In the genomic region with DNA sequence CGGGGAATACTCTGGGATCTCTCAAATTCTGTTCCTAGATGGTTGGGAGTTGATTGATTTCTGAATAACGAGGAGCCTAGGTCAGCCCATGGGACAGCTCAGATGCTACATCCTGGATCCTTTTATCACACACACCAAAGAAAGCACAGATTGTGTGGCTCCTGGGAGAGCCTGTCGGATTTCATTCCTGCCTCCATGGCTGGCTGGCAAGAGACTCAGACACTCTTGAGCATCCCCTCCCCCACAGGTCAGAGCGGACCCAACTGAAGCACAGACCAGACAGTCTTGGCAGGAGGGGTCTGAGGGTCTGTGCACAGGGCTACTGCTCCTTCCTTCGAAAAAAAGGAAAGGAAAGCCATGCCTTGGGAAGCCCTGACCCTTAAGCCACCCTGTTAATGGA, we compare ENCODE assay signal across 10 mouse cellular contexts. TPM values are rescaled to one million over a fixed set of nuclear protein-coding genes. Genes with fewer than 3 reads are reported as not detected.
DNase-seq lines count a peak whose midpoint lies in the region; ATAC-seq and TF ChIP-seq lines count a peak whose summit lies in the region.
"Had no signal": no experiment of that assay in that cellular context is flagged by ENCODE, and none has a peak within 500 bp of the region (broad histone marks: within the 10 kb centered on the region; RNA-seq: fewer than 3 reads in every experiment).

No protein-coding gene starts in this region.

- no peak for TF ChIP-seq POLR2A in thymus, adult 2 months (IDR thresholded peaks at IDR 0.05; ENCODE audit: control insufficient read depth, extremely low read depth, insufficient read depth, low read length, poor library complexity)

- no peak for ATAC-seq in intestine, embryonic 14.5 days (replicated peaks; ENCODE audit: low FRiP score, low TSS enrichment, low read depth)
- ATAC-seq in intestine, postnatal 0 days = no peak
- ATAC-seq in forebrain, embryonic 12.5 days (ENCODE audit: low FRiP score) = no peak
- ATAC-seq in megakaryocyte progenitor cell, adult 5-6 weeks (replicated peaks; ENCODE audit: poor library complexity) = no peak

- no peak for DNase-seq in intestine, embryonic 14.5 days (ENCODE audit: low spot score)
- DNase-seq in cerebellum, adult 11-12 months = peak; percentile 84
- peak; percentile 33 for DNase-seq in midbrain, embryonic 10.5 days (ENCODE audit: low spot score)
- DNase-seq in layer of hippocampus, adult 18-20 months (ENCODE audit: low spot score in 2 of 2) = no peak
- no peak for DNase-seq in thymus, adult 2 months
- DNase-seq: heart, adult 18-20 months had no signal

- H3K9ac ChIP-seq in intestine, embryonic 14.5 days (ENCODE audit: low read length) = no peak overlapping the region
- no peak overlapping the region for H3K9ac ChIP-seq in intestine, postnatal 0 days (ENCODE audit: low read depth, low read length)
- H3K9ac ChIP-seq in forebrain, embryonic 12.5 days = no peak overlapping the region; the same call in 1 of the 2 replicates

- H3K27me3 ChIP-seq in intestine, embryonic 14.5 days (replicated peaks; ENCODE audit: control insufficient read depth, insufficient read depth, low read length) = no peaks in the 10 kb centered on the region
- H3K27me3 ChIP-seq in intestine, postnatal 0 days (replicated peaks; ENCODE audit: control insufficient read depth, insufficient read depth, low read length) = no peaks in the 10 kb centered on the region
- H3K27me3 ChIP-seq in forebrain, embryonic 12.5 days = peaks cover 13% of the 10 kb centered on the region
- H3K27me3 ChIP-seq in midbrain, embryonic 10.5 days (ENCODE audit: low read depth, poor library complexity, severe bottlenecking) = peaks cover 21% of the 10 kb centered on the region
- H3K27me3 ChIP-seq in thymus, adult 2 months (ENCODE audit: control insufficient read depth, insufficient read depth, low read length) = no peaks in the 10 kb centered on the region

- H3K27ac ChIP-seq in intestine, embryonic 14.5 days (ENCODE audit: low read depth) = no peak overlapping the region
- H3K27ac ChIP-seq in intestine, postnatal 0 days (ENCODE audit: low read depth, low read length) = no peak overlapping the region
- H3K27ac ChIP-seq in forebrain, embryonic 12.5 days = 0 out of 2 replicates have a peak overlapping the region, but pooled peaks have one; percentile 36
- H3K27ac ChIP-seq in midbrain, embryonic 10.5 days (replicated peaks) = peak overlapping the region; percentile 63; the same call in 1 of the 2 replicates
- H3K27ac ChIP-seq in thymus, adult 2 months (ENCODE audit: control insufficient read depth, insufficient read depth, low read length) = no peak overlapping the region

- peak overlapping the region; percentile 66; the same call in 1 of the 2 replicates for H3K4me2 ChIP-seq in intestine, embryonic 14.5 days (ENCODE audit: low read length)
- H3K4me2 ChIP-seq in intestine, postnatal 0 days (replicated peaks; ENCODE audit: low read depth) = no peak overlapping the region
- peak overlapping the region; percentile 89 for H3K4me2 ChIP-seq in forebrain, embryonic 12.5 days

- peaks cover 4% of the 10 kb centered on the region; the same call in 1 of the 2 replicates for H3K36me3 ChIP-seq in intestine, embryonic 14.5 days (ENCODE audit: control insufficient read depth, insufficient read depth, low read length)
- H3K36me3 ChIP-seq in intestine, postnatal 0 days (ENCODE audit: control insufficient read depth, insufficient read depth) = no peaks in the 10 kb centered on the region
- peaks cover 21% of the 10 kb centered on the region for H3K36me3 ChIP-seq in forebrain, embryonic 12.5 days (replicated peaks)
- peaks cover 44% of the 10 kb centered on the region for H3K36me3 ChIP-seq in midbrain, embryonic 10.5 days
- H3K36me3 ChIP-seq in thymus, adult 2 months (ENCODE audit: control insufficient read depth, insufficient read depth, low read length) = no peaks in the 10 kb centered on the region

- TF ChIP-seq CTCF in intestine, postnatal 0 days (IDR thresholded peaks at IDR 0.05; ENCODE audit: low read depth) = no peak
- TF ChIP-seq CTCF in thymus, adult 2 months (IDR thresholded peaks at IDR 0.05; ENCODE audit: borderline replicate concordance, control insufficient read depth, extremely low read depth, insufficient read depth, low read length, poor library complexity) = no peak

- peaks cover 24% of the 10 kb centered on the region for H3K4me1 ChIP-seq in intestine, embryonic 14.5 days (replicated peaks; ENCODE audit: control insufficient read depth, insufficient read depth, low read length)
- 0 out of 2 replicates have a peak, but pooled peaks cover 4% of the 10 kb centered on the region for H3K4me1 ChIP-seq in intestine, postnatal 0 days (replicated peaks; ENCODE audit: control insufficient read depth, insufficient read depth, low read length)
- H3K4me1 ChIP-seq in forebrain, embryonic 12.5 days = peaks cover 40% of the 10 kb centered on the region
- H3K4me1 ChIP-seq in midbrain, embryonic 10.5 days = peaks cover 48% of the 10 kb centered on the region
- H3K4me1 ChIP-seq in thymus, adult 2 months (replicated peaks; ENCODE audit: control insufficient read depth, insufficient read depth, low read length) = peaks cover 32% of the 10 kb centered on the region

- no peaks in the 10 kb centered on the region for H3K9me3 ChIP-seq in intestine, embryonic 14.5 days (ENCODE audit: control insufficient read depth, low read length)
- no peaks in the 10 kb centered on the region for H3K9me3 ChIP-seq in intestine, postnatal 0 days (ENCODE audit: control insufficient read depth)
- no peaks in the 10 kb centered on the region for H3K9me3 ChIP-seq in forebrain, embryonic 12.5 days
- no peaks in the 10 kb centered on the region for H3K9me3 ChIP-seq in midbrain, embryonic 10.5 days (replicated peaks)
- H3K9me3 ChIP-seq: megakaryocyte, embryonic 14.5 days had no signal

- 36% methylated on average over 5 of the region's 5 CpGs for WGBS in intestine, embryonic 14.5 days
- 58% methylated on average over 5 of the region's 5 CpGs for WGBS in intestine, postnatal 0 days
- WGBS in forebrain, embryonic 12.5 days = 34% methylated on average over 5 of the region's 5 CpGs
- 32% methylated on average over 5 of the region's 5 CpGs for WGBS in midbrain, embryonic 10.5 days
- WGBS in thymus, adult 2 months = 92% methylated on average over 5 of the region's 5 CpGs

- no peak overlapping the region for H3K4me3 ChIP-seq in intestine, embryonic 14.5 days (ENCODE audit: low read depth, low read length)
- H3K4me3 ChIP-seq in intestine, postnatal 0 days (ENCODE audit: low read depth, low read length) = no peak overlapping the region
- peak overlapping the region; percentile 92 for H3K4me3 ChIP-seq in forebrain, embryonic 12.5 days (replicated peaks)
- peak overlapping the region; percentile 94 for H3K4me3 ChIP-seq in midbrain, embryonic 10.5 days
- H3K4me3 ChIP-seq in thymus, adult 2 months (ENCODE audit: control insufficient read depth, insufficient read depth, low read length) = no peak overlapping the region

RNA-seq across cellular contexts. Expression of gene Shf, which starts 2.3 kb away (rescaled TPM):
- 3.6 and 4.9 TPM in 2 replicates for polyA plus RNA-seq in intestine, embryonic 14.5 days (2014; fragmentation: Nextera tagmentation; extraction: Ambion mirVana)
- 1.8 and 2.0 TPM in 2 replicates for polyA plus RNA-seq in intestine, postnatal 0 days (2015; fragmentation: Nextera tagmentation; extraction: Ambion mirVana)
- polyA plus RNA-seq in forebrain, embryonic 12.5 days (2016; fragmentation: Nextera tagmentation; extraction: Ambion mirVana) = 5.1 and 6.8 TPM in 2 replicates
- polyA plus RNA-seq in midbrain, embryonic 10.5 days (2016; fragmentation: Nextera tagmentation; extraction: Ambion mirVana) = 5.8 and 7.9 TPM in 2 replicates
- total RNA-seq in megakaryocyte progenitor cell, adult 5-6 weeks (2015) = 2.2 and 3.7 TPM in 2 replicates
- total RNA-seq in megakaryocyte progenitor cell, adult 5-6 weeks (2017) = 2.1 and 2.4 TPM in 2 replicates
- 10 to 100 TPM; 58.8 to 61.2 TPM for total RNA-seq in layer of hippocampus, adult 18-20 months (2021)
- polyA plus RNA-seq in thymus, adult 2 months (2012; rRNA removed) = 36.3 and 41.9 TPM in 2 replicates

RNA-seq across cellular contexts. Expression of gene Duox1, which starts 51.2 kb away (rescaled TPM):
- polyA plus RNA-seq in intestine, embryonic 14.5 days (2014; fragmentation: Nextera tagmentation; extraction: Ambion mirVana) = 0.05 TPM in 1 of 2 replicates, not detected in the other
- 0.07 TPM in 1 of 2 replicates, not detected in the other for polyA plus RNA-seq in intestine, postnatal 0 days (2015; fragmentation: Nextera tagmentation; extraction: Ambion mirVana)
- 0.04 and 0.08 TPM in 2 replicates for polyA plus RNA-seq in forebrain, embryonic 12.5 days (2016; fragmentation: Nextera tagmentation; extraction: Ambion mirVana)
- polyA plus RNA-seq in midbrain, embryonic 10.5 days (2016; fragmentation: Nextera tagmentation; extraction: Ambion mirVana) = 0.02 TPM in 2 replicates
- not detected in 2 replicates for total RNA-seq in megakaryocyte progenitor cell, adult 5-6 weeks (2015)
- total RNA-seq in megakaryocyte progenitor cell, adult 5-6 weeks (2017) = not detected in 2 replicates
- total RNA-seq in layer of hippocampus, adult 18-20 months (2021) = not detected
- polyA plus RNA-seq in thymus, adult 2 months (2012; rRNA removed) = 0.26 and 0.42 TPM in 2 replicates

RNA-seq across cellular contexts. Expression of gene Duoxa1, which starts 53.2 kb away (rescaled TPM):
- not detected in 2 replicates for polyA plus RNA-seq in intestine, embryonic 14.5 days (2014; fragmentation: Nextera tagmentation; extraction: Ambion mirVana)
- polyA plus RNA-seq in intestine, postnatal 0 days (2015; fragmentation: Nextera tagmentation; extraction: Ambion mirVana) = not detected in 2 replicates
- polyA plus RNA-seq in forebrain, embryonic 12.5 days (2016; fragmentation: Nextera tagmentation; extraction: Ambion mirVana) = 0.17 TPM in 1 of 2 replicates, not detected in the other
- polyA plus RNA-seq in midbrain, embryonic 10.5 days (2016; fragmentation: Nextera tagmentation; extraction: Ambion mirVana) = not detected in 2 replicates
- not detected in 2 replicates for total RNA-seq in megakaryocyte progenitor cell, adult 5-6 weeks (2015)
- not detected in 2 replicates for total RNA-seq in megakaryocyte progenitor cell, adult 5-6 weeks (2017)
- under 1 TPM in 1 of 2 experiments, not detected in 1; 0.33 TPM for total RNA-seq in layer of hippocampus, adult 18-20 months (2021)
- polyA plus RNA-seq in thymus, adult 2 months (2012; rRNA removed) = 3.5 and 5.3 TPM in 2 replicates

RNA-seq across cellular contexts. Expression of gene Slc28a2, which starts 59.6 kb away (rescaled TPM):
- 38.0 and 38.2 TPM in 2 replicates for polyA plus RNA-seq in intestine, embryonic 14.5 days (2014; fragmentation: Nextera tagmentation; extraction: Ambion mirVana)
- 67.7 and 75.5 TPM in 2 replicates for polyA plus RNA-seq in intestine, postnatal 0 days (2015; fragmentation: Nextera tagmentation; extraction: Ambion mirVana)
- polyA plus RNA-seq in forebrain, embryonic 12.5 days (2016; fragmentation: Nextera tagmentation; extraction: Ambion mirVana) = not detected in 2 replicates
- not detected in 2 replicates for polyA plus RNA-seq in midbrain, embryonic 10.5 days (2016; fragmentation: Nextera tagmentation; extraction: Ambion mirVana)
- 61.0 and 68.7 TPM in 2 replicates for total RNA-seq in megakaryocyte progenitor cell, adult 5-6 weeks (2015)
- total RNA-seq in megakaryocyte progenitor cell, adult 5-6 weeks (2017) = 72.2 and 78.8 TPM in 2 replicates
- under 1 TPM; 0.10 to 0.13 TPM for total RNA-seq in layer of hippocampus, adult 18-20 months (2021)
- 22.9 and 28.7 TPM in 2 replicates for polyA plus RNA-seq in thymus, adult 2 months (2012; rRNA removed)

Comparison
In these comparisons a context has a peak if more than half of its experiments do, and no peak if none do; other contexts are left out.
1. DNase-seq: peak in cerebellum, adult 11-12 months (single experiment) and midbrain, embryonic 10.5 days (single experiment); none in intestine, embryonic 14.5 days (single experiment), layer of hippocampus, adult 18-20 months (0 of 2) and thymus, adult 2 months (single experiment).
2. H3K27ac ChIP-seq: peak in forebrain, embryonic 12.5 days (single experiment) and midbrain, embryonic 10.5 days (single experiment); none in intestine, embryonic 14.5 days (single experiment), intestine, postnatal 0 days (single experiment) and thymus, adult 2 months (single experiment).
3. H3K4me3 ChIP-seq: peak in forebrain, embryonic 12.5 days (single experiment) and midbrain, embryonic 10.5 days (single experiment); none in intestine, embryonic 14.5 days (single experiment), intestine, postnatal 0 days (single experiment) and thymus, adult 2 months (single experiment).